Mouse (Mus musculus): Measurements from ENCODE around the gene Capn13. TPM values are rescaled to one million over a fixed set of nuclear protein-coding genes. Genes with fewer than 3 reads are reported as not detected.
A peak's percentile ranks its signal among the peaks of the same experiment; 100 is the strongest.

The Capn13 gene
- not detected for total RNA-seq (2021)

DNA sequence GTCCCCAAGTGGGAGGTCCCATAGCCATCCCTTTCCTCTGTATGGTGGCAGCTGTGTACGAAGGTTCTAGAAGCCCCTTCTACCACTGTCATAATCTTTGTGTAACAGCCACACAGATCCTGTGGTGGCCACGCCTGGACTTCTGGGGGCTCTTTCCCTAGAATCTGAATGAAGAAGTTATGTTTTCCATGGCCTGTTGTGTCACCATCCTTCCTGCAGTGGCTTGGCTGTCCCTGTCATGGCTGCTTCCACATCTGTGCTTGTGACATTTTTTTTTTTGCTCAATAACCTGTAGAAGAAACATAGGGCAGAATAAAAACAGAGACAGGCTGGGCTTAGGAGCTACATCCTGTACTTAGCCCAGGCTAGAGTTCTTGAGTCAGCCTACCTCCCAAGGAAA lies at the start of gene Capn13:
Capn13 (minus strand) TSS at position 5 of the 400 bp plus-strand sequence.
- intact Hi-C loops (cut with DNase I), result no loop called here
- DNase-seq (ENCODE audit: extremely low spot score in 1 of 2, low spot score in 2 of 2), result no peak

DNA sequence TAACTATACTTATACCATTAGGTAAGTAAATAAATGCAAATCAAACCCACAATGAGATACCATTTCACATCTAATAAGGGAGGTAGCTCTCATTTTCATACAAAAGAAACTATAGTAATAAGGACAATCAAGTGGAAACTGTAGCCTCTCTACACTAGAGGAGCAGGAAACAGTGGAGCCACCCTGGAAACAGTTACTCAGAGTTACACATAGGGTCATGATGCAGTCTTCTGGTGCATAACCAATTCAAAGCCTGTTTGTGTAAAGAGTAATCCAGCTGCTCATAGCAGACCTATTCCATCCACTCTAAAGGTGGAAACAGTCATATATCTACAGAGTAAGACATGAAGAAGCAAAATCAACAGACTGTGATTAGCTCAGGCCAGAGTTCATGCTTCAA lies 48.4 kb upstream of the Capn13 start:
- DNase-seq (ENCODE audit: extremely low spot score in 1 of 2, low spot score in 2 of 2), result no peak
- intact Hi-C loops (cut with DNase I), result no loop called here

DNA sequence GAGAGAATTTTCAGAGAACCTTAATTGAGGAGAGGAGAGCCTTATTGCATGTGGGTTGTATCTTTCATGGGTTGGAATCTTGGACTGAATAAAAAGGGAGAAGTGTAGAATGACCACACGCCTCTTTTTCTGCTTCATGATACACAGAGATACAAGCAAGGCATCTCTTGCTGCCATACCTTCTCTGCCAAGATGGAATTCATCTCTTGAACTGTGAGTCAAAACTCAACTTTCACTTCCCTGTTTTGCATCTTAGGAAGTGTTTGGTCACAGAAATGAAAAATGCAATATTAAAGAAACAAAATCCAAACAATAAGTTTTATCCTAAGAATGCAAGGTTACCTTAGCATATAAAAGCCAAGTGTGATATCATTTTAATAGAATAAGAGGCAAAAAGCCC lies 40.1 kb upstream of the Capn13 start:
- intact Hi-C loops (cut with DNase I), result no loop called here
- no peak for DNase-seq (ENCODE audit: extremely low spot score in 1 of 2, low spot score in 2 of 2)

DNA sequence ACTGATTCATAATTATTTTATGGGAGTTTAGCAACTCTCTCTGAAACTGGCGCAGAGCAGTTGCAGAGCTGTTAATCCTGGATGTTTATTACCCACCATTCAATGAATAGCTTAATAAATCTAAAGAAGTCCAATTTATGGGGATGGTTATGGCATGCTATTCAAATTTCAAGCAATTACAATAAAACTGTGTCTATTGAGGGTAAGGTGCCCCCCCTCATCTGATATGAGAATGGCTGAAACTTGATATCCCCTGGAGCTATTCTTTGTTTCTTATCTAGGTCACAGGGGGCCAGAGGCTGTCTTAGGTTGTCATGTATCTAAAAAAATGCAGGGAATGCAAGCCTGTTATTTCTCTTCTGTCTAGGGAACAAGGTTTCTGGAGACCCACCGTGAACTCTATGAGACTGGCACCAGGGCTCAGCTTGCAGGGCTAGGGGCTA lies 31.9 kb upstream of the Capn13 start:
- intact Hi-C loops (cut with DNase I), result no loop called here
- DNase-seq (ENCODE audit: extremely low spot score in 1 of 2, low spot score in 2 of 2), result no peak

DNA sequence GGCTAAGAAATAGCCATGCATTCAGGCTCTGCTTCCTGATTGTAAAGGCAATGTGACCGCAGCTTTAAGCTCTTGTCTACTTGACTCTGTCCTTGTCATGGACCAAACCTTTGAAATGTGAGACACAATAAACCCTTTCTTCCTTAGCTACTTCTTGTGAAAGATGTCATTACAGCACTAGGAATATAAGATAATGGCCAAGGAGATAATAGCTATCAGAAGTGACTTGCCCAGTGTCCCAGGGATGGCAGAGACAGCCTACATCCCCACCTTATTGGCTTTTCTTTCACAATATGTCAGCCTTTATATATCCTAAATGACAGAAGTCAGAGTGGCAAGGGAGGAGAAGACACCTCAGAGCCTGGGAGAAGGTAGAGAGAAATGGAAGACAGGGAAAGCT lies 31.4 kb upstream of the Capn13 start:
- no peak for DNase-seq (ENCODE audit: extremely low spot score in 1 of 2, low spot score in 2 of 2)
- intact Hi-C loops (cut with DNase I), result no loop called here

DNA sequence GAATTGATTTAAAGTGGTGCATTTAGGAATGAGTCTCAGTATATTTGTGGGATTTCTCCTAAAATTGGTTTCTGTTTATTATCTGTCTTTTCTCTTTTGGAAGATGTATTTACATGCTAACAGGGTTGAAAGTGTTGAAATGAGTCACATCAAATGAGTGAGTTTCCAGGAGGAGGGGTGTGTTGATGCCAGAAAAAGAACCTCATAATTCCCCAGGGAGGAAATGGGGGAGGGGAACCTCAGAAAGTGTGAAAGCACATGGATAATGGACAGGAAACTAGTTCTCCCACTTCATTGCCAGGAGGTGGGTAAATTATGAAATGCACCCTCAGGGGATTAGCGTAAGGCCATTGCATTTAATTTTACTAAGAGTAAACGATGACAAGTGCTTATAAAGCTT lies 16.7 kb upstream of the Capn13 start:
- intact Hi-C loops (cut with DNase I), result no loop called here
- no peak for DNase-seq (ENCODE audit: extremely low spot score in 1 of 2, low spot score in 2 of 2)

DNA sequence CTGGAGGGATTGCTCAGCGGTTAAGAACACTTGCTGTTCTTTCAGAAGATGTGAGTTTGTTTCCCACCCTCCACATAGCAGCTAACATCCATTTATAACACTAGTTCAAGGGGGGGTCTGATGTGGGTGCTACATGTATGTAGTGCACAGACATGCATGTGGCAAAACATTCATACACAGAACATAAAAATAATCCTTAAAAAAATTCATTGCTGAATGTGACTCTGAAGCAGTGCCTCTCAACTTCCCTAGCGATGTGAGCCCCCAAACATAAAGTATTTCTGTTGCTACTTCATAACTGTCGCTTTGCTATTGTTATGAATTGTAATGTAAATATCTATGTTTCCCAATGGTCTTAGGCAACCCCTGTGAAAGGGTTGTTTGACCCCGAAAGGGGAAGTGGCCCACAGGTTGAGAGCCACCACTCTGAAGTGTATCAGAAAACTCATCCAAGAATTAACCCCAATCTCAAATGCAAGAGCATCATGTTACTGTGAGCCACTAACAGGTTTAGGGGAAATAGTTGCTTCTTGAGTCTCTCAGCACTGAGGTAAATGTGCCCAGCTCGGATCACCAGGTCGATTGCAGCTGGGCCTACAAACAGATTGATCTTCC lies 15.6 kb upstream of the Capn13 start:
- intact Hi-C loops (cut with DNase I), result no loop called here
- no peak for DNase-seq (ENCODE audit: extremely low spot score in 1 of 2, low spot score in 2 of 2)

DNA sequence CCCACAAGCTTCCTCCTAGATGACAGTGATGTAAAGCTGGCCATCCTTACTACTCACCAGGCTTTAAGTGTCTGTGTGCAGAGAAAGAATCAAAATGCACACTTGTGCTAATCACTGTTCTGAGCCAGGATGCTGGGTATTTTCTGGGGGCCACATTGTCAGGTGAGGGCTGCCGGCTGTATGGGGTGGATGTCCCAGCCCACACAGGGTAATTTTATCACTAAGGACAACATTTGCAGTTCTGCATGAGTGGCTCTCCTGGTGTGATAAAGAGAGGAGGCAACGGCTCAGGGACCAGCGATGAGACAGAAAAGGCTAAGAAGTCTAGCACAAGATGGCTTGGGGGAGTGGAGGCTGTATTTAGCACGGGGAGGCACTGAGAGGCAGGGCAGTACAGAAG lies 11.2 kb upstream of the Capn13 start:
- no peak for DNase-seq (ENCODE audit: extremely low spot score in 1 of 2, low spot score in 2 of 2)
- intact Hi-C loops (cut with DNase I), result no loop called here

DNA sequence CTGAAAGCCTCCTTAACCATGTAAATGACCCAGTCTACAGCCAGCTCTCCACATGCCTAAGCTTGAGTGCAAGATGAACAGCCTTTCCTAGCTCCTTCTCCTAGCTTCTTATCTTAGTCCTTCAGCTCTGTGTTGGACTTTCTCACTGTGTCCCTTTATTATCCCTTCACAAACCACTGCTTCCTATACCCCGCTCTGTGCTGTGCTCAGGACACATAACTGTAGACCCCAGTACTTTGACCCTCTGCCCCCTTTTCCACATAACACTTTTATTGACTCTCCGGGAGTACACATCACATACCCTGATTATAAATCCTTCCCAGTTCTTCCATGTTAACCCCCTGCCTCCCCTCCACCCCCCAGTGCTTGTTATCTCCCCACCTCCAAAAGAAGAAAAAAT lies 606 bp upstream of the Capn13 start:
- no peak for DNase-seq (ENCODE audit: extremely low spot score in 1 of 2, low spot score in 2 of 2)
- intact Hi-C loops (cut with DNase I), result no loop called here

DNA sequence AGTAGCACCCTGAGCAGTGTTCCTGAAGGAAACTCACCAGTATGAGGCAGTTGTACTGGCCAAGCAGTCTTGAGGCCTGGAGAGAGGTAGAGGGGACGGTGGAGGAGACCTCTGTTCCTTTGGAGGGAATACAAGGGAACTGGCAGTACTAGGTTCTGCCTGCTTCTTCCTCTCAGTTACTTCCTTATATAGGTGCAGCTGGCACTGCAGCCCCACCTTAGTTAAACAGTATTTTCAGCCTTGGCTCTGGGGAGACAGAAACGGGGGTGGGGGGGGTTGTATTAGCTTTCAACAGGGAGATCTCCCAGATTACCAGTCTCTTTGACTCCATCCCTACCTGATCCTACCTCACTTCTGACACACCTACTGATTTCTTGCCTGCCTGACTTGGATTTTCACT lies 1.5 kb downstream of the Capn13 start:
- DNase-seq (ENCODE audit: extremely low spot score in 1 of 2, low spot score in 2 of 2), result no peak
- intact Hi-C loops (cut with DNase I), result no loop called here

DNA sequence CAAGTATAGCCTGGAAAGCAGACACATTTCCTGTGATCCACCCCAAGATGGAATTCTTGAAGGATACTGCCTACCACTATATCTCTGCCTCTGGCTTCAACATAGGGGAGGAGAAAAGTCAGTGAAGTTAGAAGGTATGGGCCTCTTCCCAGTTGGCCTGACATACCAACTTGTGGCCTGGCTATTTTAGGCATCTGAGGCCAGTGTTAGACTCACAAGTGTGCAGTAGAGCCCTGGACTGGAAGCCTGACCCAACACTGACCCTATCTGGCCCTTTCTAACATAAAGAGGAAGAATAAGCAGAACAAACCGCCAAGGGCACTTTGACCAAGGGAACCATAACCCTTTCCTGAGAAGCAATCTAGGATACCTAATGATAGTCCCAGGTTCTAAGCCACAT lies 7.3 kb downstream of the Capn13 start:
- intact Hi-C loops (cut with DNase I), result no loop called here
- DNase-seq (ENCODE audit: extremely low spot score in 1 of 2, low spot score in 2 of 2), result no peak

DNA sequence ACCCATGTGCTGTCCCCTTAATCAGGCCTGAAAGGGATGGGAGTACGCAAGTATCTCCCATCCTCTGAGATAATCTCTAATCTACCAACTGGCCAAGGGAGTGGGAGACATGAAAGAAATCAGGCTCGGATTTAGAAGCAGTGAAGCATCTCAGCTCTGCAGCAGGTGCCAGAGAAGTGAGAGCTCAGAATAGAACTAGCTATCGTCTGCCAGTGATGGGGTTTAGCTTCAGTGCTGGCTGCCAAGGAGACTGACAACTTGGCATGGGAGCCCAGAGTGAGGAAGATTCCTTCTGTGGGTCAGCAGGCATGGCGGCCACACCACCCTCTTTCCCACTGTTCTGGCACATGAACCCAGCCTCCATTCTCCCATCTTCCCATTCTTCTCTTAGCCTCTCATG lies 8.9 kb downstream of the Capn13 start:
- peak; percentile 25 to 64 for DNase-seq (ENCODE audit: extremely low spot score in 1 of 2, low spot score in 2 of 2)
- intact Hi-C loops (cut with DNase I), result no loop called here

DNA sequence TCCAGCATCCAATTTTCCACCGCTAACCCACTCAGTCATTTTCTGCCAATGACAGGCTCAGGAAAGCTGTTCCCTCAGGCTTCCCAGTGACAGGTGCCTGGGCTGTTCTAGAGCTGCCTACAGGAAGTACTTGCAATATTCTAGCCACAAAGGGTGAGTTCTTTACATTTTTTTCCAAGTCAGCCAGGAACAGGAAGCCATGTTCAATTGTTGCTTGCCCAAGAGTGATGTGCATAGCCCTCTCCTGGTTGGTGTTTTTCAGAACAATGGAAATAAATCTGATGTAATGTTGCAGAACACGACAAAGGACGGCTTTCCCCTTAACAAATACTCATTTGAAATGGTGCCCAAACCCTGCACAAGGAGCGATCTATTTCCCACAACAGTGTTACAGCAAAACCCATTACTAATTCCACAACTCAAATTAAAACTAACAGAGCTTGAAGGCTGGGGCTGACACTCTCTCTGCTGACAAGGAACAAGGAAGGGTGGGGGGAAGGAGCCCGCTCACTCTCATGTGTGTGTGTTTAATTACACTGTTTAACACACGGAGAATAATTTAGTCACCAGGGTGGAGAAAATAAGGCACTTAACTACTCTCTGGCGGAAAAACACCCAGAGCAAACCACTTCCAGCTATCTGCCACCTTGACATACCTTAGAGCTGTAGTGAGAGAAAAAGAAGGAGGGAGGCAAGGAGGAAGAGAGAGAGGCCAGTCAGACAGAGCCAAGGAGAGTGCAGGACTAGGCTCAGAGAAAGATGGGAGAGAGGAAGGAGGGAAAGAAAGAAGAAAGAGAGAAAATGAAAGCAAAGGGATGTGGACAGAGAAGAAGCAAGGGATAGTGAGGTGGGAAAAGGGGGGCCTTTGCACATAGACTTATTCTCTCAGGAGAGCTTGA lies 10.2 kb downstream of the Capn13 start:
- no peak for DNase-seq (ENCODE audit: extremely low spot score in 1 of 2, low spot score in 2 of 2)

DNA sequence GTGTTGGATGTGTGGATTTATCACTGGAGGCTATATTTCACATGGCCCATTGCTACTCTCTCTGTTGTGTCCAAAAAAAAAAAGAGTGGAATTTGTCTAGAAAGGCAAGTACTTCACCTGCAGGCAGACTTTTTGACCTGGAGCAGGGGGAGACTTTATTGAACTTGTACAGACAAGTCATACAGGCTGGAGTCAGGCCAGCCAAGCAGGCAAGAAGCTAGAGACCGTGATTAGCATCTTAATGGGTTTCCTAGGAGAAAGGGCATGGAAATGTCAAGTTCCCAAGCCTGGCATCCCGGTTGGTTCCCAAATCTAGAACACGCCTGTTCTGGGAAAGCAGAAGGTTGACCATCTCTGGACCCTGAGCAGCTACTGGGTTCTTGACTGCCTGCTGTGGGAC lies 11.3 kb downstream of the Capn13 start:
- intact Hi-C loops (cut with DNase I), result no loop called here
- no peak for DNase-seq (ENCODE audit: extremely low spot score in 1 of 2, low spot score in 2 of 2)

More for the DNA sequence above, 10.2 kb downstream of the Capn13 start:
- intact Hi-C loops (cut with DNase I), result no loop called here

DNA sequence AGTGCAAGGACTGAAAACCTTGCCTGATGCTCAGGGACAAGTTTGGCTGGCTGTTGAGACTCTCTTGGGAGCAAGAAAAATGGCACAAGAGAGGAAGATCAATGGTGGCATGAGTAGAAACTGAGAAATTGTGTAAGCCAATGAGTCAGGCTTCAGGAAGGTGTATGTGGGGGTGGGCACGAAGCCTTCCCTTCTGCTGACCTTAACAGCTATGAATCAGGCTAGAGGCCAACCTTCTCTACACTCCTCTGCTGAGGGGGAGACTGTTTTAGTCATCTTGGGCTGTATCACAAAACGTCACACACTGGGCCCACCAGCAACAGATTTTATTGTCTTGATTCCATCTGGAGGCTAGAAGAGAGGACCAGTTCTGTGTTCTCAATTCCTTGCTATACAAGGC lies 14.1 kb downstream of the Capn13 start:
- DNase-seq (ENCODE audit: extremely low spot score in 1 of 2, low spot score in 2 of 2), result no peak
- intact Hi-C loops (cut with DNase I), result no loop called here

DNA sequence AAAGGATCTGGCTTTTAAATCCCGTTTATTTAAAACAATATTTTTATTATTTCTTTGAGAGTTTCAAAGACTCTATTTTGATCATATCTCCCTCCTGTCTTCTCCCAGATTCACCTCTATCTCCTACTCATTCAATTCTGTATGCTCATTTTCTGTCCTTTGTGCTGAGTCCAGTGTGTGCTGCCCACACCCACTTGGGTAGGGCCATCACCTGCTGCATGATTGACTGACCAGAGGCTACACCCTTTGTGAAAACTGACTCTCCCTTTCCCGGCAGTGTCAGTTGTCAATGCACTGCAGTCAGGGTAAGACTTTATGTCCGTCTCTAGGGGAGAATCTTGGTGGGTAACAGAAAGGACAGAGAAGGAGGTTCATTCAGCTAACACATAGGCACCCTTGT lies 14.7 kb downstream of the Capn13 start:
- intact Hi-C loops (cut with DNase I), result no loop called here
- no peak for DNase-seq (ENCODE audit: extremely low spot score in 1 of 2, low spot score in 2 of 2)

DNA sequence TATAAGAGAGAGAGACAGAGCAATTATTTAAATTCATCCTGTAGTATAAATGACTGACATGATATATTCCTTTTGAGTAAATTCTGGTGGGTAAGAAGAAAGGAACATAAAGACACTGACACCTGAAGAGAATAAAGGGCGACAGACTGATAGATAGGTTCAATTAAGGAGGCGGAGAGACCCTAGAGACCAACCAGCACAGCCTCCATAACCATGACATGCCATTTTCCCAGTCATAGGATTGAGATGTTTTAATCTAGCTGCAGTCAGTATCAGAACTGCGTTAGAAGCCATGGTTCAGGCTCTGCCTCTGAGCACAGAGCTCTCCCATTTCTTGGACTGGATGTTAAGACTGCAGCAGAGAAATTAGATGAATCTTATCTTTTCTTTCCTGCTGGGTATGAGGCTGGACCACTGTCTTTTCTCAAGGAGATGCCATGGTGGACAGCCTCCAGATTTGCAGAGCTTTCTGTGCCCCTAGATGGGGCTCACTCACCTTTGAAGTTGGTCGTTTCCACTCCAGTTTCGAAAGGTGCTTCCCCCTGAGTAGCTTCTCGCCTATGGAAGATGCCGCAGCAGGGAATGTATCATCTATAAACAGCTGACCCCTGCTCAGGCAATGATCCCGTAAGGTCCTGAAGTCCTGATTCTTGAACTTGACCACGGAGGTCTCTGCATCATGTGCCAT lies 18.2 kb downstream of the Capn13 start:
- intact Hi-C loops (cut with DNase I), result no loop called here
- DNase-seq (ENCODE audit: extremely low spot score in 1 of 2, low spot score in 2 of 2), result no peak

DNA sequence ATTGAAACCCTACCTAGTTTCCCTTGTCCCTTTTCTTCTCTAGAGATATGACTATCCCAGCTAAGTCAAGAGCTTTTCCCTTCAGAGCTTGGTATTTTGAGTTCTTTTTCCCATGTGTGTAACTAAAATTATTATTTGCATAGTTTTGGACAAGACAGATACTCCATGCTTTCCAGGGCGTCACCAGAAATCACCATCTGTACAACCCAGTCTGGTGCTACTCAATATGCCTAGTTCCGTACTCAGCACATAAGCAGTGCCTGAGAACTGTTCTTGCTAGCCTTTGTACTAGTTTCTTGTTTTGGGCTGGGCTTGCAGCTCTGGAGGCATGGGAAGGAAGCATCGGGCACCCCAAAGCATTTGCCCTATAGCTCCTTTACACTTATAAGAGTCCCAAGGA lies 19.0 kb downstream of the Capn13 start:
- intact Hi-C loops (cut with DNase I), result no loop called here
- DNase-seq (ENCODE audit: extremely low spot score in 1 of 2, low spot score in 2 of 2), result no peak

DNA sequence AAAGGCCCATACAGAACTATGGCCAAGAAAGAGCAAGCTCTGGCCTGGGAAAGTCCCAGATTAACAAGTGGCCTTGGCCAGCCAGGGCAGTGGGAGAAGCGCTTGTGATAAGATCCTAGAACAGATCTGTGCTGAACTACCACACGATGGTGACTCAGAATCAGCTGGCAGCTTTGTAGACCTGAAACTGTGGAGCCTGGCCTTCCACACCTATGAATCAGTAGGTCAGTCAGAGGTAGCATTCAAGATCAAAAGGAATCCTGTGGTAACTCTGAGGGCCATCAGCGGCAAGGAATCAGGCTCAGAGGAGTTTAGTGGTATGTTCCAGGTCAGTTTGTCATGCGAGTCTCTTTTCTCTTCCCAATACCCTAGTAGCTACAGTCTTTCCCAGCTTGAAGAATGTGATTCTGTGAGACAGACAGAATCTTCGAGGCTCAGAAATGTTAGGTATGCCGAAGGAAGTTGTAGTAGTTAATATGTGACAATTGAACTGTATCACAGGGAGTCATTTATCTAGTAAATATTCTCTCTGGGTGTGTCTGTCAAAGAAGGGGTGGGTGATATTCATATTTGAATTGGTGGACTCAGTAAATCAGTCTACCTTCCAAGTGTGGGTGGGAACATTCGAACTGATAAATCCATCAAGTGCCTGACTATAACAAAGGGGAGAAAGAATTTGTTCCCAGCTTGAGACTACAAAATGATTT lies 22.7 kb downstream of the Capn13 start:
- no peak for DNase-seq (ENCODE audit: extremely low spot score in 1 of 2, low spot score in 2 of 2)
- intact Hi-C loops (cut with DNase I), result no loop called here
